Mouse (Mus musculus): ENCODE results near the gene Rbmx2. TPM values are rescaled to one million over a fixed set of nuclear protein-coding genes. Genes with fewer than 3 reads are reported as not detected.

Gene Rbmx2
- 14.7 and 14.9 TPM in 2 replicates for polyA plus RNA-seq (2015; fragmentation: Nextera tagmentation; extraction: Ambion mirVana)

DNA sequence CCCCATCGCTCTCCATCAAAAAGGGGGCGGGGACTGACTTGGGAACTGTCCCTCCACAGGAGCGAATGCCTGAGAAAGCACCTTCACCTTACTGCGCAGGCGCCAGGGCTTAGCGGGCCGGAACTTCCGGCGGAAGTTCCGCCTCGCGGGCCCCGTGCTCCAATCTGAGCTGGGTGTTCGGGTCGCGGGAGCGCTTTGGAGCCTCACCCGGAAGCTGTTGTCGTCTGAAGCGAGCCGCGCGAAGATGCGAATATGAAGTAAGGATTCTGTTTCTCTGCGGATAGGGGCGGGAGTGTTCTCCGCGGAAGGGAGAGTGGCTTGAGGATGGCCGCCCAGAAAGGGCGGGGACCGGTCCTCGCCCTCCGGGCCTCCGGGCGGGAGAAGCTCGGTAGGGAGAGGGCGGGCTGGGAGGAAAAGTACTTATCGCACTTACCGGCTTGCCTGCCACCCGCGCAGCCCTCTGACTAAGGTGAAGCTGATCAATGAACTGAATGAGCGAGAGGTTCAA, at the start of gene Rbmx2:
Gene Rbmx2, plus strand, starts transcription at position 141 of the 508 bp plus-strand sequence.
- peak; percentile 95 for ATAC-seq (ENCODE audit: insufficient read depth, low FRiP score)
- Histone ChIP-seq H3K4me2 (ENCODE audit: low read depth, low read length) (peak within 1 kb of the TSS; percentile 55), H3K27ac (ENCODE audit: low read length) (peak within 1 kb of the TSS; percentile 27; the same call in 1 of the 2 replicates), H3K9me3 (replicated peaks; ENCODE audit: control insufficient read depth, low read length) (no peaks in the 10 kb centered on the region), H3K4me1 (ENCODE audit: control insufficient read depth, insufficient read depth, low read length) (peaks cover 7% of the 10 kb centered on the region; the same call in 1 of the 2 replicates), H3K36me3 (ENCODE audit: control insufficient read depth, insufficient read depth, low read length) (no peaks in the 10 kb centered on the region), H3K27me3 (ENCODE audit: control insufficient read depth, insufficient read depth, low read length) (no peaks in the 10 kb centered on the region), H3K9ac (ENCODE audit: low read length) (peak within 1 kb of the TSS; percentile 68), H3K4me3 (replicated peaks; ENCODE audit: low read length) (peak within 1 kb of the TSS; percentile 58)
- 15% methylated on average over 42 of the region's 42 CpGs for WGBS

DNA sequence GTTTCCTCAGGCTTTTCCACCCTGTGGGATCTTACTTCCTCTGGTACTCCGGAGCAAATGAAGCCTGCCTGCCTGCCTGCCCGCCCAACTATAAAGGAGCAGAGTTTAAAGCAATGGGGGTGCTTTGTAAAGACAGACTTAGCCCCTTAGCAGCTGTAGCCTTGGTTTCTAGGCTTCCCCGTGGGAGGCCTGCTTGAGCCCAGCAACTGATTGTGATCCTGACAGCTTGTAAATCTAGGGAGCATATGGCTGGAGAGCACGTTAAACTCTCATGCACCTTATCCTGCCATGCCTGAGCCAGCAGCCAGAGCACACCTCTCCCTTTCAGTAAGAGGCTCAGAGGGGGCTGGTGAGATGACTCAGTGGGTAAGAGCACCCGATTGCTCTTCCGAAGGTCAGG, 28.0 kb upstream of the Rbmx2 start:
- no peak for ATAC-seq (ENCODE audit: insufficient read depth, low FRiP score)
- Histone ChIP-seq H3K27me3 (ENCODE audit: control insufficient read depth, insufficient read depth, low read length) (no peaks in the 10 kb centered on the region), H3K4me1 (ENCODE audit: control insufficient read depth, insufficient read depth, low read length) (no peaks in the 10 kb centered on the region), H3K36me3 (ENCODE audit: control insufficient read depth, insufficient read depth, low read length) (no peaks in the 10 kb centered on the region), H3K9ac (ENCODE audit: low read length) (no peak overlapping the region), H3K4me2 (ENCODE audit: low read depth, low read length) (no peak overlapping the region), H3K27ac (ENCODE audit: low read length) (no peak overlapping the region), H3K9me3 (replicated peaks; ENCODE audit: control insufficient read depth, low read length) (no peaks in the 10 kb centered on the region), H3K4me3 (replicated peaks; ENCODE audit: low read length) (no peak overlapping the region)
- WGBS = 49% methylated on average over 6 of the region's 6 CpGs

DNA sequence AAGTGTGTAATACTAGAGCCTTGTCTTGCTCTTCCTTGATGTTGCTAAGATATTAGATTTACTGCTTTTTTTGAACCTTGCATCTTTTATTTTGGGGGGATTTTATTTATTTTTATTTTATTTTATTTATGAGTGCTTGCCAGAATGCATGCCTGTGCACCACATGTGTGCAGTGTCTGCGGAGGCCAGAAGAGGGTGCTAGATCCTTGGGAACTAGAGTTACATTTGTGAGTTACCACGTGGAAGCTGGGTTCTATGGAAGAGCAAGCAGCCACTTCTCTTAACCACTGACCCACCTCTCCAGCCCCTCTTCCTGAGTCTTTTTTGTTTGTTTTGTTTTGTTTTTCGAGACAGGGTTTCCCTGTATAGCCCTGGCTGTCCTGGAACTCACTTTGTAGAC, 25.2 kb upstream of the Rbmx2 start:
- ATAC-seq (ENCODE audit: insufficient read depth, low FRiP score) = no peak
- H3K27ac ChIP-seq (ENCODE audit: low read length) = no peak overlapping the region
- no peak overlapping the region for H3K4me2 ChIP-seq (ENCODE audit: low read depth, low read length)
- H3K4me1 ChIP-seq (ENCODE audit: control insufficient read depth, insufficient read depth, low read length) = no peaks in the 10 kb centered on the region
- WGBS = 74% methylated on average over 3 of the region's 3 CpGs
- no peak overlapping the region for H3K9ac ChIP-seq (ENCODE audit: low read length)
- no peak overlapping the region for H3K4me3 ChIP-seq (replicated peaks; ENCODE audit: low read length)
- H3K27me3 ChIP-seq (ENCODE audit: control insufficient read depth, insufficient read depth, low read length) = no peaks in the 10 kb centered on the region
- no peaks in the 10 kb centered on the region for H3K36me3 ChIP-seq (ENCODE audit: control insufficient read depth, insufficient read depth, low read length)
- no peaks in the 10 kb centered on the region for H3K9me3 ChIP-seq (replicated peaks; ENCODE audit: control insufficient read depth, low read length)

DNA sequence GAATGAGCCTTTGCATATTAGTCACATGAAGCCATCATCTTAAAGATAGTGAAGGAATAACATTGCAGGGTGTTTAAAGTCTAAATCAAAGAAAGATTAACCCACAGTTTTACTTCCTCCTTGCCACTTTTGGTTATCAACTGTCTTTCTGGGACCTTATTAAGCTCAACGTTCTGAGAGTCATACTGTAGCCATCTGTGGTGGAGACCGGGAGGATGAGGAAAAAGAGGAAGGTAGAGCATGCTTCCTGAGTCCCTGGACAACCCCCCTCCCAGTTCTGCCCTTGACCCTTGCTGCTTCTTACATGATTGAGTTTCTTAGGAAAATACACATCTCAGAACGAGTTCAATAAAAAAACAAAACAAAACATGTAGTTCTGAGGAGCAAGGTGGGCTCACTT, 23.1 kb upstream of the Rbmx2 start:
- Histone ChIP-seq H3K4me2 (ENCODE audit: low read depth, low read length) (no peak overlapping the region), H3K4me3 (replicated peaks; ENCODE audit: low read length) (no peak overlapping the region), H3K27ac (ENCODE audit: low read length) (no peak overlapping the region), H3K4me1 (ENCODE audit: control insufficient read depth, insufficient read depth, low read length) (no peaks in the 10 kb centered on the region), H3K9ac (ENCODE audit: low read length) (no peak overlapping the region), H3K36me3 (ENCODE audit: control insufficient read depth, insufficient read depth, low read length) (no peaks in the 10 kb centered on the region), H3K9me3 (replicated peaks; ENCODE audit: control insufficient read depth, low read length) (no peaks in the 10 kb centered on the region), H3K27me3 (ENCODE audit: control insufficient read depth, insufficient read depth, low read length) (no peaks in the 10 kb centered on the region)
- ATAC-seq (ENCODE audit: insufficient read depth, low FRiP score) = no peak
- WGBS = 58% methylated on average over 3 of the region's 3 CpGs

DNA sequence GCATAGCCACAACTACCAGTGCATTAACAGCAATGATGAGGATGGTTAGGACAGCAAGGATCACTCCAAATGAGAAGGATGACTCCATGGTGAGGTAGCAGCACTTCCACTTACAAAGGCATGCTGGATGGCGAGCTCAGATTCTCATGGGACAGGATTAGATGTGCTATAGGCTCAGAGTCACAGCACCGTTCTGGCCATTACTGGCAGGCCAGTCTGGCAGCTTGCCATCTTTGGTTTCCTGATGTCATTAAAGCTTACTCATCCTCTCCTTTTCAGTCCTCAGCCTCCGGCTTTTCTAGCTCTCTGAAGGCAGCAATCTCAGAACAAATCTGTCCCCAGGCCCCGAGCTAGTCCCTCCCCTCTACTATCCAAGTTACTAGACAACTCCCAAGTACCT, 20.6 kb upstream of the Rbmx2 start, which contains the start of gene Gpr119:
Gene Gpr119, minus strand, starts transcription at position 308 of the 400 bp plus-strand sequence.
- Histone ChIP-seq H3K9me3 (replicated peaks; ENCODE audit: control insufficient read depth, low read length) (no peaks in the 10 kb centered on the region), H3K4me3 (replicated peaks; ENCODE audit: low read length) (no peak within 1 kb of the TSS), H3K27me3 (ENCODE audit: control insufficient read depth, insufficient read depth, low read length) (no peaks in the 10 kb centered on the region), H3K27ac (ENCODE audit: low read length) (no peak within 1 kb of the TSS), H3K36me3 (ENCODE audit: control insufficient read depth, insufficient read depth, low read length) (no peaks in the 10 kb centered on the region), H3K4me1 (ENCODE audit: control insufficient read depth, insufficient read depth, low read length) (no peaks in the 10 kb centered on the region), H3K4me2 (ENCODE audit: low read depth, low read length) (no peak within 1 kb of the TSS), H3K9ac (ENCODE audit: low read length) (no peak within 1 kb of the TSS)
- no peak for ATAC-seq (ENCODE audit: insufficient read depth, low FRiP score)
- 51% methylated on average over 4 of the region's 4 CpGs for WGBS

DNA sequence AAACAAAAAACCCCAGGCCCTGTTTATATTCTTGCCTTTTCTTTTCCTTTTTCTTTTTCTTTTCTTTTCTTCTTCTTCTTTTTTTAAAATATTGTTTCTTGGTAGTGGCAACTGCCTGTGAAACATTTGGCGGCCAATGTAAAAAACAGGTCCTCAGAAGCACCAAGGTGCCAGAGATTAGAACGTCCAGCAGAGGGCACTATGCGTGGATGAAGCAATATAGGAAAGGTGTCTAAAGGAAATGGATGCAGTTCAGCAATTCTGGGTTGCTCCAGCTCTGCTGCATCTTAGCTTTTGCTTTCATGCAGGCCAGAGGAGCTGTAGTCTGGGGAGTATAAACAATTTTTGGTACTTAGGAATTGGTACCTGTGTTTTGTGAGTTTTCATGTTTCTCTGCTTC, 11.4 kb upstream of the Rbmx2 start:
- no peaks in the 10 kb centered on the region for H3K9me3 ChIP-seq (replicated peaks; ENCODE audit: control insufficient read depth, low read length)
- H3K9ac ChIP-seq (ENCODE audit: low read length) = no peak overlapping the region
- H3K4me3 ChIP-seq (replicated peaks; ENCODE audit: low read length) = no peak overlapping the region
- WGBS = 18% methylated on average over 3 of the region's 3 CpGs
- no peak overlapping the region for H3K27ac ChIP-seq (ENCODE audit: low read length)
- ATAC-seq (ENCODE audit: insufficient read depth, low FRiP score) = no peak
- H3K4me2 ChIP-seq (ENCODE audit: low read depth, low read length) = no peak overlapping the region
- H3K36me3 ChIP-seq (ENCODE audit: control insufficient read depth, insufficient read depth, low read length) = no peaks in the 10 kb centered on the region
- no peaks in the 10 kb centered on the region for H3K27me3 ChIP-seq (ENCODE audit: control insufficient read depth, insufficient read depth, low read length)
- H3K4me1 ChIP-seq (ENCODE audit: control insufficient read depth, insufficient read depth, low read length) = no peaks in the 10 kb centered on the region

DNA sequence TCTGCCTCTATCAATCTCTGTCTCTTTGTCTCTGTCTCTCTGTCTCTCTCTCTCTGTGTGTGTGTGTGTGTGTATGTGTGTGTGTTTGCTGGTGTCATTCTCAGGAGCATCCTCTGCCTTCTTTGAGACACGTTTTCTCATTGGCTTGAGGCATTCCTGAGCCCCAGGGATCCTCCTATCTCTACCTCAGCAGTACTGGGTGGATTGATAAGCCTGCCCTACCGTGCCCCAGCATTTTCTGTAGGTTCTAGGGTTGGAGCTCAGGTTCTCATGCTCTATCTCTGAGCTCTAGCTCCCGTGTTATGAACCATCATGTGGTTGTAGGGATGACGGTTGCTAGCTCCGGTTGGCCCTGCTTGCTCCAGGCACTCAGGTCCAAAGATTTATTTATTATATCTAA, 10.9 kb upstream of the Rbmx2 start:
- Histone ChIP-seq H3K36me3 (ENCODE audit: control insufficient read depth, insufficient read depth, low read length) (no peaks in the 10 kb centered on the region), H3K9me3 (replicated peaks; ENCODE audit: control insufficient read depth, low read length) (no peaks in the 10 kb centered on the region), H3K4me2 (ENCODE audit: low read depth, low read length) (no peak overlapping the region), H3K27me3 (ENCODE audit: control insufficient read depth, insufficient read depth, low read length) (no peaks in the 10 kb centered on the region), H3K27ac (ENCODE audit: low read length) (no peak overlapping the region), H3K9ac (ENCODE audit: low read length) (no peak overlapping the region), H3K4me3 (replicated peaks; ENCODE audit: low read length) (no peak overlapping the region), H3K4me1 (ENCODE audit: control insufficient read depth, insufficient read depth, low read length) (no peaks in the 10 kb centered on the region)
- 65% methylated on average over 5 of the region's 5 CpGs for WGBS
- ATAC-seq (ENCODE audit: insufficient read depth, low FRiP score) = no peak

DNA sequence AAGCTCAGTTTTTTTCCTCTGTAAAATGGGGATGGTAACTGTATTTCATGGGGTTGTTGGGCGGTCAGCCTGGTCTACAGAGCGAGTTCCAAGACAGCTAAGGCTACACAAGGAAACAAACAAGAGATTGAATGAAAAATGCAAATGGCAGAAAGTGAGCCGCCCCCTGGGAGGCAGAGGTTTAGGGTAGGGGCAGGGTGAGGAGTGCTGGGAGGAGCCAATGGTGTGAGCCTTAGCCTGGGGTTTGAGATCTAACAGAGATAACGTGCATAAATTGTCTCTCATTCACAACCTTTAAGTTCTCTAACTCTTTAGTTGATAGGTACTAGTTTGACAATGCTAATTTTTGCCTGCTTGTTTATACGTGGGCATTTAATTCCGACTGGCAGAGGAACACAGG, 344 bp upstream of the Rbmx2 start:
- H3K27me3 ChIP-seq (ENCODE audit: control insufficient read depth, insufficient read depth, low read length) = no peaks in the 10 kb centered on the region
- no peaks in the 10 kb centered on the region for H3K36me3 ChIP-seq (ENCODE audit: control insufficient read depth, insufficient read depth, low read length)
- peaks cover 7% of the 10 kb centered on the region; the same call in 1 of the 2 replicates for H3K4me1 ChIP-seq (ENCODE audit: control insufficient read depth, insufficient read depth, low read length)
- no peak overlapping the region for H3K27ac ChIP-seq (ENCODE audit: low read length)
- peak overlapping the region; percentile 52 for H3K4me2 ChIP-seq (ENCODE audit: low read depth, low read length)
- no peaks in the 10 kb centered on the region for H3K9me3 ChIP-seq (replicated peaks; ENCODE audit: control insufficient read depth, low read length)
- H3K9ac ChIP-seq (ENCODE audit: low read length) = no peak overlapping the region
- ATAC-seq (ENCODE audit: insufficient read depth, low FRiP score) = peak; percentile 69
- H3K4me3 ChIP-seq (replicated peaks; ENCODE audit: low read length) = peak overlapping the region; percentile 58
- WGBS = 13% methylated on average over 6 of the region's 6 CpGs

DNA sequence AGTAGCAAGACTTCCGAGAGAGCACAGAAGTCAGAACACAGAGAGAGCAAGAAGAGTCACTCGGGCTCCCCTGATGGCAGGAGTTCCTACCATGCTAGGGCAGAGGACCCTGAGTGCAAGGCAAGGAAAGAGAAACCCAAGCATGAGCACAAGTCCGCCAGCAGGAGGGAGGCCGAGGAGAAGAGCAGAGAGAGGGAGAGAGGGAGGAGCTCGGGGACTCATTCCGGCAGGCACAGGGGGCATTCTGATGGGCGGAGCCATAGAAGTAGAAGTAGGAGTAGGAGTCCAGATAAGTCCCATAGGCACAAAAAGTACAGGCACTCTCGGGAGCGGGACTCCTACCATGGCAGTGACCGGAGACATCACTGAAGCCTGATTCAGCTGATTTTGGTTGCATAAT, 14.9 kb downstream of the Rbmx2 start:
- H3K36me3 ChIP-seq (ENCODE audit: control insufficient read depth, insufficient read depth, low read length) = no peaks in the 10 kb centered on the region; the same call in 1 of the 2 replicates
- no peak overlapping the region for H3K4me2 ChIP-seq (ENCODE audit: low read depth, low read length)
- no peak overlapping the region for H3K4me3 ChIP-seq (replicated peaks; ENCODE audit: low read length)
- H3K9ac ChIP-seq (ENCODE audit: low read length) = no peak overlapping the region
- WGBS = 89% methylated on average over 10 of the region's 10 CpGs
- no peaks in the 10 kb centered on the region for H3K27me3 ChIP-seq (ENCODE audit: control insufficient read depth, insufficient read depth, low read length)
- no peak for ATAC-seq (ENCODE audit: insufficient read depth, low FRiP score)
- H3K9me3 ChIP-seq (replicated peaks; ENCODE audit: control insufficient read depth, low read length) = no peaks in the 10 kb centered on the region
- no peak overlapping the region for H3K27ac ChIP-seq (ENCODE audit: low read length)
- no peaks in the 10 kb centered on the region for H3K4me1 ChIP-seq (ENCODE audit: control insufficient read depth, insufficient read depth, low read length)
